Mouse (Mus musculus): ENCODE data around the gene Chchd6. TPM values are rescaled to one million over a fixed set of nuclear protein-coding genes. Genes with fewer than 3 reads are reported as not detected.

Chchd6 gene
- polyA plus RNA-seq, 1 experiment from 2014 or later, result 176 TPM

DNA sequence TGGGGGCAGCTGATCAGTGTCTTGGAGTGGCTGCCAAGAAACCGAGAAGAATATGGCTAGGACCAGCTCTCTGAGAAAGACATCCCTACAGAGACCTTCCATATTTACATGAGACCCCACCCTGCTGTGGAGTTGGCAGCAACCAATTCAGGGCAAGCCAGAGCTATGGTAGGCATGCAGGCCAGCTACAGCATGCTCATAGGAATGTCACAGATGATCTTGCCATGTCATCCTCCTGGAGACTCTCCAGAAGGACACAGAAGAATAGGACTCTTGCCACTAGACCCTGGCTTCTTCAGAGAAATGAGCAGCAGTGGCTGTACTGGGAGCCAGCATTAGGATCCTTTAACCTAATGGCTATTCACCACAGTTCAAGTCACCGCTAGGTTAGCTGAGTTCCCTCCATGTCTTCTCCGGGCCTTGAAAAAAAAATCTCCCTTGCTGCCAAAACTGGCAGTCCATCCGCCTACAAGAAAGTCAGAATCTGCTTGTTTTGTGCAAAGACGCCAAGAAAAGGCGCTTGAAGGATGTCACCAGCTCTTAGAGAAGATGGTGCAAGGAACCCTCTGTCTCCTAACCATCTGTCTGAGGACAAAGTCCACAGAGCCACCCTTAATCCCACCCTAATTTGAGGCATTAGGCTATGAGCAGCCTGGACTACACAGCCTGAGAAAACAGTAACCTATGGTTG lies 43.0 kb downstream of the Chchd6 start:
- Histone ChIP-seq H3K4me1 (replicated peaks; ENCODE audit: control insufficient read depth, insufficient read depth, low read length) (0 out of 2 replicates have a peak, but pooled peaks cover 5% of the 10 kb centered on the region), H3K9ac (no peak overlapping the region), H3K36me3 (replicated peaks; ENCODE audit: control insufficient read depth, insufficient read depth) (no peaks in the 10 kb centered on the region), H3K27ac (no peak overlapping the region), H3K9me3 (ENCODE audit: control insufficient read depth, low read length) (no peaks in the 10 kb centered on the region), H3K4me3 (replicated peaks; ENCODE audit: low read length) (no peak overlapping the region), H3K4me2 (replicated peaks) (no peak overlapping the region), H3K27me3 (ENCODE audit: control insufficient read depth, insufficient read depth, low read length) (no peaks in the 10 kb centered on the region)
- ATAC-seq (ENCODE audit: low FRiP score), result no peak
- no peak for DNase-seq (ENCODE audit: low spot score)
- 88% methylated on average over 6 of the region's 6 CpGs for WGBS

DNA sequence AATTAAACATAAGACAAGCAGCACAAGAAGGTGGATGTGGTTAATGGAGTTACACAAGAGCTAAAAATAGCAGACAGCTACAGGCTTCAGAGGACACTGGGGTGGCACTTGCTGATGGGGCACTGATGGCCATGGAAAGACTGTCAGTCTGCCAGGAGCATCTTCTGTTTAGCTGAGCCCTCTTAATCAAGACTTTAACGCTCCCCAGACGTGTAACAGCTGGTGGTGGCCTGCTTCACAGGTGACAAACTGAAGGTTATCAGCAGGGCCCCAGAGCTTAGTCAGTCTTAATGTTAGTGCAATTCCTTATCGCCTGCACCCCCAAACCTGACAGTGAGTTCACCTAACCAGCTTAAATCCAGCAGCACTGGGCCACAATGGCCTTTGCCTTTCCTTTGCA lies 46.3 kb downstream of the Chchd6 start:
- WGBS, result 68% methylated on average over 3 of the region's 3 CpGs
- no peak for ATAC-seq (ENCODE audit: low FRiP score)

DNA sequence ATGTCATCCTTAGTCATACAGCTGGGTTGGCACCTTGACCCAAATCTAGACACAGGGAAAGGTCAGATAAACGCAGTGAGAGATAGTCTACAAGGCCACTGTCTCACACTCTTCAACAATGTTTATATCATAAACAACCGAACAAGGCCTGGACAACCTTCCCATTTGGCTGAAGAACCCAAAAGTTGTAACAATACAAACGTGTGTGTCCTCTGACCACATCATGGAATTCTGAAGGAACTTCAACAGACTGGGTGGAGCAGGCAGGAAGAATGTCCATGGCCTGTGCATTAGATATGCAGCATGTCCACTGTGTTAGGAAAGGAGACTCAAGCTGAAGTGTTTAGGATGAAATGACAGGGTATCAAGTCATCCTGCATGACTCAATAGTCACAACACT lies 47.5 kb downstream of the Chchd6 start:
- no peaks in the 10 kb centered on the region for H3K36me3 ChIP-seq (replicated peaks; ENCODE audit: control insufficient read depth, insufficient read depth)
- no peak overlapping the region for H3K4me2 ChIP-seq (replicated peaks)
- no peak for ATAC-seq (ENCODE audit: low FRiP score)
- H3K27ac ChIP-seq, result no peak overlapping the region
- H3K4me1 ChIP-seq (replicated peaks; ENCODE audit: control insufficient read depth, insufficient read depth, low read length), result 0 out of 2 replicates have a peak, but pooled peaks cover 3% of the 10 kb centered on the region
- no peaks in the 10 kb centered on the region for H3K9me3 ChIP-seq (ENCODE audit: control insufficient read depth, low read length)
- H3K9ac ChIP-seq, result no peak overlapping the region
- no peaks in the 10 kb centered on the region for H3K27me3 ChIP-seq (ENCODE audit: control insufficient read depth, insufficient read depth, low read length)
- no peak overlapping the region for H3K4me3 ChIP-seq (replicated peaks; ENCODE audit: low read length)
- 94% methylated on average over 3 of the region's 3 CpGs for WGBS
- no peak for DNase-seq (ENCODE audit: low spot score)

More for the DNA sequence above, 46.3 kb downstream of the Chchd6 start:
- Histone ChIP-seq H3K4me2 (replicated peaks) (no peak overlapping the region), H3K27ac (no peak overlapping the region), H3K36me3 (replicated peaks; ENCODE audit: control insufficient read depth, insufficient read depth) (no peaks in the 10 kb centered on the region), H3K9ac (no peak overlapping the region), H3K27me3 (ENCODE audit: control insufficient read depth, insufficient read depth, low read length) (no peaks in the 10 kb centered on the region), H3K9me3 (ENCODE audit: control insufficient read depth, low read length) (no peaks in the 10 kb centered on the region), H3K4me3 (replicated peaks; ENCODE audit: low read length) (no peak overlapping the region), H3K4me1 (replicated peaks; ENCODE audit: control insufficient read depth, insufficient read depth, low read length) (0 out of 2 replicates have a peak, but pooled peaks cover 5% of the 10 kb centered on the region)
- no peak for DNase-seq (ENCODE audit: low spot score)

DNA sequence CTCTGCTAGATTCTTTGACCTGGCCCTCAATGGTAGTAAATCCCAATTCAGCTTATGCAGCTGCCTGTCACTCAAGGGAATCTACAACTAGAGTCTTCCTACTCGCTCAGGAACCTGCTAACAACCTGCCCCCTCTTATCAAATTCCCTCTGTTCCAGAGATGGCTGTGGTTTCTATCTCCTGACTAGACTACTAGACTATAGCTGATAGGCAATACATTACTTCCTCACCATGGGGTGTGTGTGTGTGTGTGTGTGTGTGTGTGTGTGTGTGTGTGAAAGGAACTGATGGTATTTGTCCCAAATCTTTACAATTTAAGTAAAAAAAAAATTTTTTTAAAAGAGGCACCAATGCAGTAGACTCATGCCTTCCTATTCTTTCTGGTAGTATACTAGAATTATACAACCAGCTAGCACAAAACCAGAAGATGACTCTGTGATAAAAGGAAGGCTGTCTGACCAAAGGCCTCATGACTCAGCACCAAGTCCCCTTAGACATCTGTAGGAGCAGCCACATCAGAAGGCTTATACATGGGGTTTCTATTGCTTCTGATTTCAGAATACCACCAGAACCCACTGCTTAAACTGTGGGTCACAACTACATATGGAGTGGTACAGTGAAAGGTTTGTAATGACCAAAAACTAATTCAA lies 57.2 kb downstream of the Chchd6 start:
- Histone ChIP-seq H3K27ac (no peak overlapping the region), H3K9ac (no peak overlapping the region), H3K4me2 (replicated peaks) (no peak overlapping the region), H3K4me3 (replicated peaks; ENCODE audit: low read length) (no peak overlapping the region), H3K36me3 (replicated peaks; ENCODE audit: control insufficient read depth, insufficient read depth) (no peaks in the 10 kb centered on the region), H3K9me3 (ENCODE audit: control insufficient read depth, low read length) (no peaks in the 10 kb centered on the region), H3K4me1 (replicated peaks; ENCODE audit: control insufficient read depth, insufficient read depth, low read length) (no peaks in the 10 kb centered on the region), H3K27me3 (ENCODE audit: control insufficient read depth, insufficient read depth, low read length) (no peaks in the 10 kb centered on the region)
- WGBS, result 88% methylated on average over 1 of the region's 1 CpGs
- DNase-seq (ENCODE audit: low spot score) (no peak), ATAC-seq (ENCODE audit: low FRiP score) (no peak)

DNA sequence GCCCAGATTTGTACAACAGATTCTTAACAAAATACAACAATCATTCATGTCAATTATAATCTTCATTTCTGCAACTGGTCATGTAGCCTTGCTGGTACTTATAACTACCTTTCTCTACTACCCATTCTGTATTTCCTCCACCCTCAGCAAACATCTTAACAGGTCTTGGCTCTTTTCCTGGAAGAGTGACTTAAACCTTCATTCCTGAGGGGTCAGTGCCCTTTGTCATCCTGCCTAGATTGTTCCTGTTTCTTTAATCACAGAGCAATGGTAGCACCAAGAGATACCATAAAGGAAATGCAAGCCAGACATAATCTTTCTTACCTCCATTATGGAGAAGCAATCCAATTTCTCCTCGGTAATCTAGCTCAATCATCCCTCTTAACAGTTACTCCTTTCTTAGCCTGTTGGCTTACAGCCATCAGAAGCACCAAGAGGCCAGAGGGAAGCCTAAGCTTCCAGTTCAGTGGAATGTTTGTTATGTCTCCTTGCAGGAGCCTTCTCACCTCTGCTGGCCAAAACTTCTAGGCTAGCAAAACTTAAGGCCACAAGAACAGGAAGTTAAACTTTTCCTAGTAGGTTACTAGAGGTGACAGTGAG lies 59.7 kb downstream of the Chchd6 start:
- 59% methylated on average over 1 of the region's 1 CpGs for WGBS
- no peak overlapping the region for H3K9ac ChIP-seq
- no peaks in the 10 kb centered on the region for H3K27me3 ChIP-seq (ENCODE audit: control insufficient read depth, insufficient read depth, low read length)
- no peaks in the 10 kb centered on the region for H3K9me3 ChIP-seq (ENCODE audit: control insufficient read depth, low read length)
- no peak for DNase-seq (ENCODE audit: low spot score)
- H3K27ac ChIP-seq, result no peak overlapping the region
- no peak for ATAC-seq (ENCODE audit: low FRiP score)
- H3K4me2 ChIP-seq (replicated peaks), result no peak overlapping the region
- no peaks in the 10 kb centered on the region for H3K36me3 ChIP-seq (replicated peaks; ENCODE audit: control insufficient read depth, insufficient read depth)
- H3K4me1 ChIP-seq (replicated peaks; ENCODE audit: control insufficient read depth, insufficient read depth, low read length), result no peaks in the 10 kb centered on the region
- no peak overlapping the region for H3K4me3 ChIP-seq (replicated peaks; ENCODE audit: low read length)

DNA sequence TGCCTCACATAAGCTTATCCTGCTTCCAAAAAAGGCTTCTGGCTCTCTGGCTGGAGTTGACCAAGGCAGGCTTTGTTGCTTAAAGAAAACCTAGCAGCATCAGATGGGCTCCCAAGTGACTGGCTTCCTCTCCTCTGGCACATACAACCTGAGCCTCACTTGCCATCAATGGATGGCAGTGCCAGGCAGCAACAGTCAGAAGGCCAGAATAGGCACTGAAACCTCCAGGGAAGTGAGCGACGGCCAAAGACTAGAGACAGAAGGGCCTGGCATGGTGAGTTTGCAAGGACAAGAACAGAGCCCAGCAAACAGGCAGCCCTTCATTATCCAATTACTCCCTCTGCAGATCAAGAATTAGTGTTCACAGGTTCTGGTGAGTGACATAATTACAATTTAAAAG lies 70.7 kb downstream of the Chchd6 start:
- Histone ChIP-seq H3K9ac (no peak overlapping the region), H3K27me3 (ENCODE audit: control insufficient read depth, insufficient read depth, low read length) (no peaks in the 10 kb centered on the region), H3K9me3 (ENCODE audit: control insufficient read depth, low read length) (no peaks in the 10 kb centered on the region), H3K4me2 (replicated peaks) (no peak overlapping the region), H3K4me1 (replicated peaks; ENCODE audit: control insufficient read depth, insufficient read depth, low read length) (no peaks in the 10 kb centered on the region), H3K36me3 (replicated peaks; ENCODE audit: control insufficient read depth, insufficient read depth) (no peaks in the 10 kb centered on the region), H3K27ac (no peak overlapping the region), H3K4me3 (replicated peaks; ENCODE audit: low read length) (no peak overlapping the region)
- ATAC-seq (ENCODE audit: low FRiP score) (no peak), DNase-seq (ENCODE audit: low spot score) (no peak)
- 78% methylated on average over 2 of the region's 2 CpGs for WGBS

DNA sequence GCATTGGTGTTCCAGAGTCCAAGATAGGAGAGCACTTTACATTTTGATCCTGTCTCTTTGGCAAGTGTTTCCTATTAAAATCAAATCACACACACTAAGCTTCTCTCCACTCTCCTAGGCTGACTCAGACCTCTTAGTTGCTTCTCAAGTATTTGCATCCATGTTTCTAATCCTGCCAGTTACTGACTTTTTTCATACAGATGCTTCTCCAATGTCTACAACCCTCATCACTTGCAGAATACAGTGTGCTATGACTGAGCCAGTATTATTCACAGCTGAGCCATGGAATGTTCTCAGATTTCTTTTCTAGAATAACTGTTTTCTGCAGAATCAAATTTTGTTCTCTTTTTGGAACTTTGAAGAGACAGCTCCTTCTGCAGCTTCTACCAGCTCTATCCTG lies 85.3 kb downstream of the Chchd6 start:
- Histone ChIP-seq H3K9ac (no peak overlapping the region), H3K27ac (no peak overlapping the region), H3K9me3 (ENCODE audit: control insufficient read depth, low read length) (no peaks in the 10 kb centered on the region), H3K4me1 (replicated peaks; ENCODE audit: control insufficient read depth, insufficient read depth, low read length) (no peaks in the 10 kb centered on the region), H3K36me3 (replicated peaks; ENCODE audit: control insufficient read depth, insufficient read depth) (no peaks in the 10 kb centered on the region), H3K4me3 (replicated peaks; ENCODE audit: low read length) (no peak overlapping the region), H3K4me2 (replicated peaks) (no peak overlapping the region), H3K27me3 (ENCODE audit: control insufficient read depth, insufficient read depth, low read length) (no peaks in the 10 kb centered on the region)
- DNase-seq (ENCODE audit: low spot score), result no peak
- no peak for ATAC-seq (ENCODE audit: low FRiP score)

DNA sequence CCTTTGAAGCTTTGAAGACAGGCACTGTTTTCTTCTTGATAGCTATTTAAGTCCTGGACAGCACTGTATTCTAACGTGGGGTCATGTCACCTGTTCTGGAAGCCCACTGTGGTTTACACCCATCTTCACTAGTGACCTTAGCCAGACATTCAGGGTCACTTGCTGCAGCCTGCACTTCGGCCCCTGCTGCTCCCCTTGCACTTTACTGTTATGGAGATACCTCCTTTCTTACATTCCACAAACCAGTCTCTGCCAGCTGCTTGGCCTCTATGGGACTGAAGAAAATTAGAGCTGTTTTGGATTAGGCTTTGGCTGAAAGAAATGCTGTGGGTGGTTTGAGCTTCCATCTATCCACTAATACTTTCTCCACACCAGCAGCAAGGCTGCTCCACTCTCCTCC lies 86.7 kb downstream of the Chchd6 start:
- H3K9ac ChIP-seq, result no peak overlapping the region
- H3K4me3 ChIP-seq (replicated peaks; ENCODE audit: low read length), result no peak overlapping the region
- no peak overlapping the region for H3K27ac ChIP-seq
- DNase-seq (ENCODE audit: low spot score) (no peak), ATAC-seq (ENCODE audit: low FRiP score) (no peak)
- no peaks in the 10 kb centered on the region for H3K4me1 ChIP-seq (replicated peaks; ENCODE audit: control insufficient read depth, insufficient read depth, low read length)
- H3K27me3 ChIP-seq (ENCODE audit: control insufficient read depth, insufficient read depth, low read length), result no peaks in the 10 kb centered on the region
- H3K36me3 ChIP-seq (replicated peaks; ENCODE audit: control insufficient read depth, insufficient read depth), result no peaks in the 10 kb centered on the region
- no peaks in the 10 kb centered on the region for H3K9me3 ChIP-seq (ENCODE audit: control insufficient read depth, low read length)
- WGBS, result 69% methylated on average over 2 of the region's 2 CpGs
- no peak overlapping the region for H3K4me2 ChIP-seq (replicated peaks)

DNA sequence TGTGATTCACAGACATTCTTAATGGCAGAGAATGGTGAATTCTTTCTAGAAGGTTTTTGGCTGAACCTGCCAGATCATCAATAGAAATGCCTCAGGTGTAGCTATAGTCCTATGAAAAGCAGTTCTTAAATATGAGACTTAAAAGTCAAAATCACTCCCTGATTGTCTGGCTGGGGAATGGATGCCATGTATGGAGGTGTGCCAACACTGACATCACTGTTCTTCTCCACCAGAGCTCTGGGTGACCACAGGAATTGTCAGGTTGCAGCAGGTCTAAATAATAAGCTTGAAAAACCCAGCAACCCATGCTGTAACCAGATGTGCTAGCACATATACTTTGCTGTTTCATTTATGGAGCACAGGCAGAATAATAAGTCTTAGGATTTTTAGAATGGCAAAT lies 87.2 kb downstream of the Chchd6 start:
- Histone ChIP-seq H3K36me3 (replicated peaks; ENCODE audit: control insufficient read depth, insufficient read depth) (no peaks in the 10 kb centered on the region), H3K4me3 (replicated peaks; ENCODE audit: low read length) (no peak overlapping the region), H3K9ac (no peak overlapping the region), H3K4me2 (replicated peaks) (no peak overlapping the region), H3K9me3 (ENCODE audit: control insufficient read depth, low read length) (no peaks in the 10 kb centered on the region), H3K4me1 (replicated peaks; ENCODE audit: control insufficient read depth, insufficient read depth, low read length) (no peaks in the 10 kb centered on the region), H3K27me3 (ENCODE audit: control insufficient read depth, insufficient read depth, low read length) (no peaks in the 10 kb centered on the region), H3K27ac (no peak overlapping the region)
- ATAC-seq (ENCODE audit: low FRiP score) (no peak), DNase-seq (ENCODE audit: low spot score) (no peak)

Measured in hindbrain, embryonic 14.5 days (tissue).